Mouse (Mus musculus): ENCODE data around the gene Rrp1.

- no peak for TF ChIP-seq POLR2A (IDR thresholded peaks at IDR 0.05; ENCODE audit: borderline replicate concordance, extremely low read depth, insufficient read depth, insufficient read length, poor library complexity, severe bottlenecking)
- TF ChIP-seq CTCF (IDR thresholded peaks at IDR 0.05; ENCODE audit: borderline replicate concordance, extremely low read depth, insufficient read depth, insufficient read length): no peak
Measured at GRCm38 (mm10) chr10:78441606-78442005, 28.8 kb upstream of the Rrp1 start.

Data from brain, embryonic 14.5 days (tissue).